Mouse (Mus musculus) ovary, adult 18-20 months (tissue): ENCODE data around the gene Pcmt1.

Source experiments
- DNase-seq: peaks from one replicate; pipeline ENCODE4 v3.0.0; 2022; ENCODE audit warnings: low spot score, mixed read lengths

The Pcmt1 gene

GRCm38 (mm10) chr10:7586771-7587170 is 94.2 kb downstream of the Pcmt1 start:
- no peak for DNase-seq

- DNase-seq: no peak
These were observed 97.9 kb downstream of the Pcmt1 start for GRCm38 (mm10) chr10:7582891-7583557.

- DNase-seq: no peak
These were observed 98.6 kb downstream of the Pcmt1 start for GRCm38 (mm10) chr10:7582157-7582890.

- DNase-seq: no peak
These were observed 99.5 kb downstream of the Pcmt1 start for GRCm38 (mm10) chr10:7581401-7581800.
